Mouse (Mus musculus): ENCODE measurements around the gene Uqcc2. TPM values are rescaled to one million over a fixed set of nuclear protein-coding genes. Genes with fewer than 3 reads are reported as not detected.
A peak's percentile ranks its signal among the peaks of the same experiment; 100 is the strongest.

Gene Uqcc2
- total RNA-seq, 2 experiments from 2014 or later, result 256 to 274 TPM

DNA sequence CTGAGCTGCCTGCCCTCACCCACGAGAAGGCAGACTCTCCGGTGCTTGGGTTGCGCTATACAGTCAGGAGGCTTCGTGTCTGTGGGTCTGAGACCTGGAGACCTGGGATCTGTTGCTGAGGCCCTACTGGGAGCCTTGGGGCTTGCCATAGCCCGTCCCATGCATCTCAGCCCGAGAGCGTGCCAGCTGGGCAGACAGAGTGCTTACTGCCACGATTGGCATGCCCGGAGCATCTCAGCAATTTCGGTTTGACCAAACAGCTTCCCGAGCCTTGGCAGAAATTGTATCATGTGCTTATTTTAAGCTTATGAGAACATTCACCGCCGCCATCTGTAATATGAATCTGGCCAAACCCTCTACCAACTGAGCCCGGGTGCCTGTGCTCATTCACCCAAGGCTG is 20.5 kb upstream of the Uqcc2 start:
- DNase-seq, result peak; percentile 76

- peak; percentile 81 for DNase-seq
These were observed 20.1 kb upstream of the Uqcc2 start for GRCm38 (mm10) chr17:27153773-27154193.

GRCm38 (mm10) chr17:27152976-27153723 is 19.4 kb upstream of the Uqcc2 start:
- DNase-seq, result no peak

DNA sequence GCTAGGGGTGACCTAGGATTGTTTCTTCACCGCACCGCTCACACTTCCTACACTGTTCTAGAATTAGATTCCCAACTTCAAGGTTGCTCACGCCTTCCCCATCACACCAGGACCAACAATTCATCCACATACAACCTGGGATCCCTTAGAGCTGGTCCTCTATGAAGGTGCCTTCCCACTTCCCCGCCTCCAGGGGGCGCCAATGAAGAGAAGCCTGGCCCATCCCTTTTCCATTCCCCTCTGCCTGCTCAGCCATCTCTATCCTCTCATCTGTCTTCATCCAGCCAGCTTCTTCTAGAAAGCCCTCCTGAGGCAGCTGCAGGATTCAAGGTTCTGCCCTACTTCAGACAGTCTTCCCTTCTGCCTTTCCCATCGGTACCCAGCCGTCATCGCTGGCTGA is 17.7 kb upstream of the Uqcc2 start:
- peak; percentile 55 for DNase-seq

DNA sequence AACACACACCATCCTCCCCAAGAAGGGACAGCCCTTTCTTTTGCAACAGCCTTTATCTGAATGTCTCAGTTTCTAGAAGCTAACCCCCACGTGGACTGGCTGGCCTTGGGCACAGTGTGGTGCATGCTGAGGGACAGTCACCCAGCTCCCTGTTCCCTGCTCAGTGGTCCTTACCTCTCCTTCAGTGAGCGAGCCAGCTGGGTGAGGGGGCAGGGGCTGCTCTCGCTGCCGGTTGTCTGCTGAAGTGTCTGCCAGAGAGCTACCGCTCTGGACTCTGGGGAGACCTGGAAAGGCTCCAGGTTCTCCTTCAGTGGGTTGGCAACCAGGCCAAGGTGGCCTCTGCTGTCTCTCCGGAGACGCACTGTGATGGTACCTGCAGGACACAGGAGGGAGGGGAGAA is 17.2 kb upstream of the Uqcc2 start:
- DNase-seq, result peak; percentile 53

- DNase-seq, result no peak
These were observed 12.7 kb upstream of the Uqcc2 start for GRCm38 (mm10) chr17:27146323-27146923.

GRCm38 (mm10) chr17:27144152-27144551 is 10.4 kb upstream of the Uqcc2 start:
- no peak for DNase-seq

DNA sequence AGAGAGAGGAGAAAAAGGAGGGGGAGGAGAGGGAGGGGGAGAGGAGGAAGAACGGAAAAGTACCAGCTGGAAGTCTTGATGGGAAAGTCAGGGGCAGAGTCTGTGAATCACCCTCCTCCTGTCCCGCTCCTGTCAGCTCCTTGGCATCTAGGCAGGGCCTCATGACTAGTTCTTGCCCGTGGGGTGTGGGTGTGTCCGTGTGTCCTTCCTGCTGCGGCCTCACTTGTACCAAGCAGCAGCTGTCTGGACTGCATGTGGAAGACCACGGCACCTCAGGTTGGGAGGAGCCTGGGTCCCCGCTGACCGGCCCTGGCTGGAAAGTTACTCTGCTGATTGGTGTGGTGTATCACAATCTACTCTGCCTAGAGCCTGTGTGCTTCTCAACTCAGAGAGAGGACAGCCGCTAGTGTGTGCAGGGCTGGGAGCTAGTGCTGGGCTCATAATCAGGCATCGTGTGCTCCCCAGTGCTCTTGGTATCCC is 8.3 kb upstream of the Uqcc2 start:
- peak; percentile 29 for DNase-seq

DNA sequence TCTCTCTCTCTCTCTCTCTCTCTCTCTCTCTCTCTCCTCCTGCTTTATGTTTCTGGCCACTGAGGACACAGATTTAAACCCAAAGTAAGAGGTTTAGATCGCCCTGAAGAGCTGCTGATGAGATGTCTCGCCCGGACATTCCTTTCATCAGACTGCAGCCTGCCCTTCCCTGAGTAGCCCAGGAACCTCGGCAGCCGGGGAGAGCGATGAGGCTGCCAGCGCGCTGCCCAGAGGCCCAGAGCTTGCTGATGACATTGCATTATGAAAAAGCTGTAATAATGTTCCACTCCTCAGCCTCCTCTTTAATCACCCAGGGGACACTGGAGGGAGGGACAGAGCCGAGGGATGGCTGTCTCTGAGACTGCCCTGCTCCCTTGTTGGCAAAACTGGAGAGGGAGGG is 6.5 kb upstream of the Uqcc2 start:
- DNase-seq, result no peak

GRCm38 (mm10) chr17:27139304-27139703 is 5.6 kb upstream of the Uqcc2 start:
- no peak for DNase-seq

GRCm38 (mm10) chr17:27138396-27138795 is 4.7 kb upstream of the Uqcc2 start:
- no peak for DNase-seq

- DNase-seq, result no peak
These were observed 999 bp upstream of the Uqcc2 start for GRCm38 (mm10) chr17:27134715-27135114.

DNA sequence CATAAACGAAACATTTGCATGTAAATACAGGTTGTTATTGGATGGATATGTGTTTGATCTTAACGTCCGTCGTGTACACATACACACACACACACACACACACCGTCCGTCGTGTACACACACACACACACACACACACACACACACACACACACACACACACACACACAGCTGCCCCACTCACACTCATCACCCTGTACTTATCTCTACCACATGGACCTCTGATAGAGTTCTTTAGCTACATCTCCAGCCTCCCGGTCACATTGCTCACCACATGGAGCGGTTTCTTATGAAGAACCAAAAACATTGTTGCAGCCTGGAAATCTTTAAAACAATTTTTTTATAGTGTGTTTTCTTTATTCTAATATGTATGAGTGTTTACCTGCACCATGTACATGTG is 471 bp upstream of the Uqcc2 start:
- no peak for DNase-seq

DNA sequence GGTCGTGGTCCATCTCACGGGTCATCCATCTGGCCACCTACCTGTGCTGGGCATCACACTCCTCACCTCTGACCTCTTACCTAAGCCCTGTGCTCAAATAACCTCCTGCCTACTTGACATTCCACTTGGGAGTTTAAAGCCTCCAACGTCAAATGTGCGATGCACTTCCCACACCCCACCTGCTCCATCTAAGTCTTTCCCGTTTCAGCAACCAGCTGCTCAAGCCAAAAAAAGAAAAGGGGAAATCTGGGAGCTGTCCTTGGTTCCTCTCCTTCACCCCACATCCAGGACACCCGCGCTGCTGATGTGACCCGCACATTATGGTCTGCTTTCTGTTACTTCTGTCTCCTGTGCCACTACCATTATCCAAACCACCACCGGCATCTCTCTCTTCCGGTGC is 1.5 kb downstream of the Uqcc2 start:
- no peak for DNase-seq

GRCm38 (mm10) chr17:27131240-27131665 is 2.5 kb downstream of the Uqcc2 start:
- no peak for DNase-seq

DNA sequence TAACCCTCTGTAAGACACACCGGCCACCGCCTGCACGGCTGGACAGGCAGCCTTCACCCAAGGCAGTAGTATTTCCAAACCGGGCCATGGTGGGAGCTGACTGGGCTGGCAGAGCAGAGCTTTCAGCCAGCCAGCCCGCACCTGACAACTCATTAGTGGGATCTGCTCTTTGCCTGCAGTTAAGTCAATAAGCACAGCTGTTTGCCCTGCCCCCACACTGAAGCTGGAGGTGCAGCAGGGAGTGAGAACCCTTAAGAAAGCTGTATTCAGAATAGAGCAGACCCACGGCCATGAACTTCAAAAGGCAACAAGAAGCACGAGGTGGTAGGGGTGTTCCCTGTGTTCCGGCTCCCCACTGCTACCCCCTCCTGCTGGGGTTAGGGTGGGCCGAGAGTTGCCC is 3.5 kb downstream of the Uqcc2 start:
- no peak for DNase-seq

DNA sequence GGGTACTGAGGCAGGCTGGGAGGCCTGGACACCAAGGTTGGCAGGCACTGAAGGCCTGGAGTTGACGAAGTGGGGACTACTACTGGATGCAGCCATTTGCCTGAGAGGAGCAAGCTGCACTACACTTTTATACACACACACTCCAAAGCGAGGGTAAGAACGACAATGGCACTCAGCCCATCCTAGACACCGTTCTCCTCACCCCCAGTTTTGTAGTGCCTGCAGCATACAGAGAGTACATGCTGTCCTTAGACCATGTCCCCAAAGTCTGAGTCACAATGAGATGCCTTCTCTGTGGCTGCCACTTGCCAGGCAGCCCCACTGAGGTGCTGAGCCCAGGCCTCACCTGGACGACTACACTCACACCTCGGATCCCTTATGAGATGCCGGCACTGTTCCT is 3.9 kb downstream of the Uqcc2 start:
- no peak for DNase-seq

DNA sequence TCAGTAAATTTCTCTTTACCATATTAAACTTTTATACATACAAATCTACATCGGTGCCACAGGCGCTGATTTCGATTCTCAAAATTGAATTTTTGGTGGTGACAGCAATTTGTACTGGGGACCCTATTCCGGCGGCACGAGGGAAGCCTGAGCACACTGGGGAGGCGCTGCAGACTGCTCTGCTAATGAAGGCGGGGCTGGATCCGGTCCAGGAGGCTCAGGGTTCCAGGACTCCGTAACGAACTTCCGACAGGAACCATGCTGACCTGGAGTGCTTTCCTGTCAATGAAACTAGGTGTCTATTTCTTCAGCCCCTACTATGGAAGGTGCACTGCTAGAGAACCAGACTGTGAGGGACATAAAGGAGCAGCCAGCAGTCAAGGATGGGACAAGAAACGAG is 4.4 kb downstream of the Uqcc2 start:
- no peak for DNase-seq

DNA sequence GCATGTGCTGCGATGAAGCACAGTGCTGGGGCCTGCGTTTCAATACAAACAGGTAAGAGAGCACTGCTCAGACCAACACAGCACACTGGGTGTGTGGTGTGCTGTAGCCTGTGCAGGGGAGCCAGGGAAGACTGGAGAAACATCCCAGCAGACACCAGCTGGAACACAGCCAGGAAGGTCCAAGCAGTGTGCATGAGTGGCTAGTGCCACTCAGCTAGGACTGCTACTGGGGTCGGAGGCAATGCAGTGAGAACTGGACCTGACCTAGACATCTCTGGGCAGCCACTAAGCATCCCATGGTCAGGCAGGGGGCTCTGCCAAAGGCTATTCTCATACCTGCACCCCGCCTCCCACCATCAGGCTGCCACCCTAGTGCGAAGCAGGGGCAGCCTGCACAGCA is 5.5 kb downstream of the Uqcc2 start:
- no peak for DNase-seq

DNA sequence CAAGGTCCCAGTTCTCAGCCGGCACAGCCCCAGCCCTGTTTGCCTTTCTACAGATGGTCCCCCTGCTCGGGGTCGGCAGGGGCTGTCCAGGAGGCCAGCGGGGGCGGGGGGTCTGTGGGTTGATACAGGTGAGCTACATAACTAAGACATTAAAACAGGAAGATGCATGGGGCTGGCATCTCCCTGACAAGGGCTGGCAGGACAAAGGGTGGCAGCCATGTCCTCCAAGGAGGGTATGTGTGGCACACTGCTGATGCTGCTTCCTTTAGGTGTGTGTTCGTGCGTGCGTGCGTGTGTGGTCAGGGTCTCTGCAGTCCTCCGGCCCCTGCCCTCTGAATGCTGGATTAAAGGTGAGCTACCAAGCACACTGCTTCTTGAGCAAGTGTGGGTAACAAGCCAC is 6.7 kb downstream of the Uqcc2 start:
- no peak for DNase-seq

- no peak for DNase-seq
These were observed 8.0 kb downstream of the Uqcc2 start for GRCm38 (mm10) chr17:27125669-27126202.

- peak; percentile 86 for DNase-seq
These were observed 8.5 kb downstream of the Uqcc2 start for GRCm38 (mm10) chr17:27125185-27125584.

DNA sequence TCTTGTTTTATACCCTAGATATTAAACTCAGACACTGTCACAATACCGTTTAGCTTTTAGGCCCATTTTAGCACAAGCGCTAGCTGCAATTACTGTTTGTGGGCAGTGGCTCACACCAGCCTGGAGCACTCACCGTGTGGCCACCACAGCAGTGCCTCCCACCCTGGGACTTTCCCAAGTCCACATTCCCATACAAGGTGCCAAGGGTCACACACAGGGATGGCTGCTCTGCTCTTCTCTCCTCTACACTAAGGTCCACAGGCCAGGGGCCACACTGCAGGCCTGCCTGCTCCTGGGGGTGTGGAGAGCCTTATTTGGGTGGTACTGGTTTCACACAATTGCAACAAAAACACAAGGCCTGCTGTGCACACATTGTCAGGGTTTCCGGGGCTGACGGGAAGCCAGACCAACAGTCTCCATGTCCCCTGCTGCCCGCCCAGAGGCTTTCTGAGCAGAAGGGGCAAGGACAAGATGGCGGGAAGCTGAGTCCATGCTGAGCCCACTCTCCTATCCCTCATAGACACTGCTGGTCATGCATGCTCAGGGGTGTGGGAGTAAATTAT is 9.8 kb downstream of the Uqcc2 start:
- no peak for DNase-seq

- no peak for DNase-seq
These were observed 10.6 kb downstream of the Uqcc2 start for GRCm38 (mm10) chr17:27123103-27123502.
